Mouse (Mus musculus): ENCODE data around the gene Fabp1. TPM values are rescaled to one million over a fixed set of nuclear protein-coding genes. Genes with fewer than 3 reads are reported as not detected.

The Fabp1 gene
- polyA plus RNA-seq, 1 experiment from 2014 or later = not detected

- DNase-seq (ENCODE audit: low read depth, low spot score) (no peak), ATAC-seq (no peak)
- in situ Hi-C loops (cut with MboI; ENCODE audit: low pct_unique_long_range_greater_than_20kb) = no loop called here
- ChIA-PET POLR2A (no interaction called here), CTCF (no interaction called here)
- TF ChIP-seq CTCF (IDR thresholded peaks at IDR 0.05) = no peak
- no peaks in the 10 kb centered on the region for H3K27me3 ChIP-seq
Observed at GRCm38 (mm10) chr6:71180596-71180995, 19.0 kb upstream of the Fabp1 start.

GRCm38 (mm10) chr6:71184941-71185604 is 14.6 kb upstream of the Fabp1 start:
- in situ Hi-C loops (cut with MboI; ENCODE audit: low pct_unique_long_range_greater_than_20kb) = no loop called here
- CTCF ChIA-PET = no interaction called here
- DNase-seq (ENCODE audit: low read depth, low spot score) = no peak
- ATAC-seq = no peak
- no peak for TF ChIP-seq CTCF (IDR thresholded peaks at IDR 0.05)
- H3K27me3 ChIP-seq = no peaks in the 10 kb centered on the region
- POLR2A ChIA-PET = no interaction called here

GRCm38 (mm10) chr6:71189578-71189977 is 10.0 kb upstream of the Fabp1 start:
- CTCF ChIA-PET = no interaction called here
- no peak for TF ChIP-seq CTCF (IDR thresholded peaks at IDR 0.05)
- in situ Hi-C loops (cut with MboI; ENCODE audit: low pct_unique_long_range_greater_than_20kb) = no loop called here
- POLR2A ChIA-PET = no interaction called here
- ATAC-seq (no peak), DNase-seq (ENCODE audit: low read depth, low spot score) (no peak)
- H3K27me3 ChIP-seq = no peaks in the 10 kb centered on the region

- POLR2A ChIA-PET = no interaction called here
- no peaks in the 10 kb centered on the region for H3K27me3 ChIP-seq
- TF ChIP-seq CTCF (IDR thresholded peaks at IDR 0.05) = no peak
- no peak for ATAC-seq
- no peak for DNase-seq (ENCODE audit: low read depth, low spot score)
- in situ Hi-C loops (cut with MboI; ENCODE audit: low pct_unique_long_range_greater_than_20kb) = no loop called here
- CTCF ChIA-PET = no interaction called here
Observed at GRCm38 (mm10) chr6:71190501-71190900, 9.1 kb upstream of the Fabp1 start.

- in situ Hi-C loops (cut with MboI; ENCODE audit: low pct_unique_long_range_greater_than_20kb) = no loop called here
- POLR2A ChIA-PET = no interaction called here
- TF ChIP-seq CTCF (IDR thresholded peaks at IDR 0.05) = no peak
- no peak for DNase-seq (ENCODE audit: low read depth, low spot score)
- no peaks in the 10 kb centered on the region for H3K27me3 ChIP-seq
- CTCF ChIA-PET = no interaction called here
- ATAC-seq = no peak
Observed at GRCm38 (mm10) chr6:71193151-71193740, 6.4 kb upstream of the Fabp1 start.

- ChIA-PET POLR2A (no interaction called here), CTCF (interaction anchor here (1.2 kb wide), 1 partner anchor 12 kb away, joined by 3 read pairs; no protein-coding TSS in a partner anchor)
- ATAC-seq = no peak
- no peaks in the 10 kb centered on the region for H3K27me3 ChIP-seq
- DNase-seq (ENCODE audit: low read depth, low spot score) = no peak
- in situ Hi-C loops (cut with MboI; ENCODE audit: low pct_unique_long_range_greater_than_20kb) = no loop called here
- TF ChIP-seq CTCF (IDR thresholded peaks at IDR 0.05) = no peak
Observed at GRCm38 (mm10) chr6:71196107-71196506, 3.5 kb upstream of the Fabp1 start.

- POLR2A ChIA-PET = no interaction called here
- H3K27me3 ChIP-seq = no peaks in the 10 kb centered on the region
- DNase-seq (ENCODE audit: low read depth, low spot score) (no peak), ATAC-seq (no peak)
- in situ Hi-C loops (cut with MboI; ENCODE audit: low pct_unique_long_range_greater_than_20kb) = no loop called here
- no peak for TF ChIP-seq CTCF (IDR thresholded peaks at IDR 0.05)
- CTCF ChIA-PET = interaction anchor here (1.5 kb wide), 2 partner anchors 20 to 24 kb away, joined by 3 to 4 read pairs; no protein-coding TSS in a partner anchor
Observed at GRCm38 (mm10) chr6:71197636-71198535, 1.7 kb upstream of the Fabp1 start.

- DNase-seq (ENCODE audit: low read depth, low spot score) = no peak
- ChIA-PET CTCF (interaction anchor here (1.3 kb wide), 1 partner anchor 36 kb away, joined by 3 read pairs; no protein-coding TSS in a partner anchor), POLR2A (no interaction called here)
- no peak for ATAC-seq
- no peak for TF ChIP-seq CTCF (IDR thresholded peaks at IDR 0.05)
- no peaks in the 10 kb centered on the region for H3K27me3 ChIP-seq
- in situ Hi-C loops (cut with MboI; ENCODE audit: low pct_unique_long_range_greater_than_20kb) = no loop called here
Observed at GRCm38 (mm10) chr6:71201925-71202324, 2.3 kb downstream of the Fabp1 start.

GRCm38 (mm10) chr6:71203674-71204073 is 4.0 kb downstream of the Fabp1 start:
- no peak for ATAC-seq
- in situ Hi-C loops (cut with MboI; ENCODE audit: low pct_unique_long_range_greater_than_20kb) = no loop called here
- POLR2A ChIA-PET = no interaction called here
- no peak for DNase-seq (ENCODE audit: low read depth, low spot score)
- CTCF ChIA-PET = interaction anchor here (1.1 kb wide), 1 partner anchor 24 kb away, joined by 3 read pairs; no protein-coding TSS in a partner anchor
- TF ChIP-seq CTCF (IDR thresholded peaks at IDR 0.05) = no peak
- H3K27me3 ChIP-seq = no peaks in the 10 kb centered on the region

GRCm38 (mm10) chr6:71204166-71204565 is 4.5 kb downstream of the Fabp1 start:
- DNase-seq (ENCODE audit: low read depth, low spot score) = no peak
- TF ChIP-seq CTCF (IDR thresholded peaks at IDR 0.05) = no peak
- ChIA-PET CTCF (no interaction called here), POLR2A (no interaction called here)
- H3K27me3 ChIP-seq = no peaks in the 10 kb centered on the region
- no peak for ATAC-seq
- in situ Hi-C loops (cut with MboI; ENCODE audit: low pct_unique_long_range_greater_than_20kb) = no loop called here

GRCm38 (mm10) chr6:71208691-71209090 is 9.1 kb downstream of the Fabp1 start:
- CTCF ChIA-PET = interaction anchor here (1.2 to 1.3 kb wide), 2 partner anchors 9 to 12 kb away, joined by 3 to 4 read pairs; no protein-coding TSS in a partner anchor

More at GRCm38 (mm10) chr6:71208691-71209090, 9.1 kb downstream of the Fabp1 start:
- H3K27me3 ChIP-seq = no peaks in the 10 kb centered on the region
- in situ Hi-C loops (cut with MboI; ENCODE audit: low pct_unique_long_range_greater_than_20kb) = no loop called here
- DNase-seq (ENCODE audit: low read depth, low spot score) (no peak), ATAC-seq (no peak)
- no peak for TF ChIP-seq CTCF (IDR thresholded peaks at IDR 0.05)
- POLR2A ChIA-PET = no interaction called here

All from Patski (cell line).